Mouse (Mus musculus): Measurements from ENCODE around the gene Trpc1.

Trpc1 gene

DNA sequence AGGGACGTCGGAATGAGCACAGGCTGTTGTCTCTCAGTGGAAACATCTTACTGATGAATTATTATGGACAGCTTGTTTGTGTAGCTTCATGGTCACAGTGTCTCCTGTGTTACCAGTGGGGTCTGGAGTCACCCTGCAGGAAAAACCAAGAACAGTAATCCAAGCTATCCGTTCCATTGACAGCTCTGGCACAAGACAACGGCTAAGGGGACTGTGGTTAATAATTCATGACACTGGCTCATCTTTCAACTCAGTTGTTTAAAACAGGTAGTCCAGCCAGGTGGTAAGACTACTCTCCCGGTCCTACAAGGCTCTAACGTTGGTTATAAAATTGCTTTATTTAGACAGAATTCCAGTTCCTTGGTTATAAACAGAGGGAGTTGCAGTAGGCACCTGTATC is 53.6 kb downstream of the Trpc1 start:
- DNase-seq (ENCODE audit: low spot score in 2 of 2) = no peak

DNA sequence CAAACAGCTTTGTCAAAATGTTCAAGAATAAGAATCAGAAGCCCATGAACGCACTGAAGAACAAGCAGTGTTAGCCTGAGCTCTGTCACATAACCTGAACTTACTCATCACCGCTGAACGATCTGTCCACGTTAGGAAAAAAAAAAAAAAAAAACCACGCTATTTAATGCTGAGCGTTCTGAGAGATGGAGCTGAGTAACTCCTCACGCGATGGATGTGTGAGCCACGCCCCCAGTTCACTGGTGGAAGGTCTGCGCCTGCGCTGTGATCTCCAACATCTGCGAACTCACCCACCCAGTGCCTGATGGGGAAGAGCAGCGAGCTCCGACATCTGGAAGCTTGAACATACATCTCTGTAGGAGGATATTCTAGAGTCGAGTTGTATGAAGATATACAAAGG is 55.2 kb downstream of the Trpc1 start:
- DNase-seq (ENCODE audit: low spot score in 2 of 2) = no peak

DNA sequence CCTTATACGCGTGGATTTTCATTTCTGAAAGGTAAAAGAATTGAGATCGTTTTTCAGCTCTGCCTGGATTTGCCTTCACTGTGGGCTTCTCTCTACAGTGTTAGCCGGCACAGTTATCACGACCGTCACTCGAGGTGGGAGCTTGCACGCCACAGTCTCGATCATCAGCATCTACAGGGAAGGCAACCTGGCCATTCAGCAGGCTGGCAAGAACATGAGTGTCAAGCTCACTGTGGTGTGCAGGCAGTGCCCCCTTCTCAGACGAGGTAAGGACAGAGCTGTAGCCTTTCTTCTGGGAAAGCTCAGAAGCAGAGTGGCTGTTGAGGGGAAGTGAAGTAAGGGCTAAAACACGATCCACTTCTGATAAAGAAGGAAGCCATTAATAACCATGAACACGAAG is 55.6 kb downstream of the Trpc1 start:
- DNase-seq (ENCODE audit: low spot score in 2 of 2) = no peak

DNA sequence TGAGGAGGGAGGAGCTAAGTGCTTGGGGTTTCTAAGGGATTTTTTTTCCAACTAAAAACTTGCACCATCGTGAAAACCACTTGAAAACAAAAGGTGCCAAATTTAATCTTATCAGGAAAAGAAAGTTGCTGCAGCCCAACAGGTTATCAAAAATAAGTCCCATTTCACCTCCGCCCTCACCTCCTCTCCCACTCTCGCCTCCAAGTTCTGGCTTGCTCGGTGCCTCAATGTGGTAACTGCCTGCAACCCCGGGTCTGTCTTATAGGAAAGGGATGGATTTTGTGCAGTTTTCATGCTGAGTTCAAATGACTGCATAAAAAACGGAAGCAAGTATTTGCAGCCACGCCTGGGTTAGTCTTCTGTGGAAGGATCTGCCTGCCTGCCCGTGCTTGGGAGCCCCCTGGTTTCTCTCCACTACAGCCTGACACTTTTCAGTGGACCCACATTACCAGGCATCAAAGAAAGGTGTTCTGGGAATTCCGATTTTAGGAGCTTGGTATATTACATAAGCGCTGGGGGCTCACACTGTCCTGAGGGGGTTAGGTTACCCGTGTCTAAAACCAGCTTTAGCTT is 56.6 kb downstream of the Trpc1 start:
- no peak for DNase-seq (ENCODE audit: low spot score in 2 of 2)

DNA sequence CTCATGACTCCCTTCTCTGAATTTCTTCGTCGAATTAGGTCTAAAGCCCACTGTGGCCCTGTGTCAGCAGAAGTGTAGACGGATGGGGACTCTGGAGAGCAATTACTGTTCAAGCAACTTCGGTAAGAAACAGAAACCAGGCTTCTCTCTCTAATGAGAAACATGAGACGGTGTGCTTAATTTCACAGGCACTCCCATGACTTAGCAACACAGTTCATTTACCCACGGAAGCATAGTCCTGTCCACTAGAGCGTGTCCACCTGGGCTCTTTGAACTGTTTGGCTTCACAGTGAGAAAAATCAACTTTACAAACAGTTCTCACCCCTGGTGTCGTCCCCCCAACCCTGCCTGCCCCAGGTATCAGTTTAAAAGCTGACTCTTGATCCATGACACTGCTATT is 57.4 kb downstream of the Trpc1 start:
- no peak for DNase-seq (ENCODE audit: low spot score in 2 of 2)

DNA sequence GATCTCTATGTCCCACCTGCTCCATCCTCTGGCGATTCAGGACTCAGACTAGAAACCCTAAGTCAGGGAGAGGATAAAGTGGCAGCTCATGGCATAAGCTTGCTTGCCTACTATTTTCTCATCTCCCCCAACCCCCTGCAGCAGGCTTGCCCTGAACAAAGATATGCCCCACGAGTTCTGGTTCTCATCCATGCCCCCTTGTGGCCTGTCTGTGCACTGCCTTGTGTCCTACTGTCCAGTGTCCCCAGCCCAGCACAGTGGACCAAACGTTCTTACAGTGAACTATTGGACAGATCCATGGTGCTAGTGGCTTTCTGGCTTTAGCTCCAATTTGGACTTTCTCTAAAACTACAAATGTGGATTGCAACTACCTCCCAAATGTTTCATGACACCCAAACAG is 62.1 kb downstream of the Trpc1 start:
- peak in 1 of 2 experiments; percentile 26 for DNase-seq (ENCODE audit: low spot score in 2 of 2)

DNA sequence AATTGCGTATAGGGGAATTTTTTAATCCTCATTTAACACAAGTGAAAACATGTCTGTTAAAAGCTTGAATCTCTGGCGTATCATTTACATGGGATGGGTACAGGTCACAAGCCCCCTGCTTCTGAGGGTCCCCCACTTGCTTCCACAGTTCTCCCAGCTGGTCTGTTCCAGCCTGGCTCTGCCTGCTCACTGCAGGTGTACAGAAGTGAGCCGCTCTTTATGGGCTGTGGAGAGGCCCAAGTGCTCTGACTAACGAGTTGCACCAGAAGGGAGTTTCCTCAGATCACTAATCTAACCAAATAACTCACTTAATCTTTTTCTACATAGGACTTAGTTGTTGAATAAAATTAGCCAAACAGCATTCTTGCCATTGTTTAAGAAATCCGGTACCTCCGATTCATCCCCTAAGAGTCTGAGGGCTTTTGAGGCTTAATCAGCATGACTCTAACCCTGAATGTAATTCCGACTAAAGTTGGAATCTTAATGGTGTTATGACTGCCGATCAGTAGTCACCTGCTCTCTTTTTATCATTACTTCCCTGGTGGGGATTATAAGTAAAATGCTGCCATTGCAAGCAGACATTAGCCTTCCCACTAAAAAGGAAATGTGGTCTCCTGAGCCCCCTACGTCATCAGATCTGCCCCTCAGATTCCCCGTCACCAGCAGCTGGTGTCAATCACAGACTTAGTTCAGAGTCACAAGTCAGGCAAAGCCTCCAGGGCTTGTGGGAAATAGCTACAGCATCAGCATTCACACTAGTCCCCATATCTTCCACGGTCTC is 64.3 kb downstream of the Trpc1 start:
- no peak for DNase-seq (ENCODE audit: low spot score in 2 of 2)

DNA sequence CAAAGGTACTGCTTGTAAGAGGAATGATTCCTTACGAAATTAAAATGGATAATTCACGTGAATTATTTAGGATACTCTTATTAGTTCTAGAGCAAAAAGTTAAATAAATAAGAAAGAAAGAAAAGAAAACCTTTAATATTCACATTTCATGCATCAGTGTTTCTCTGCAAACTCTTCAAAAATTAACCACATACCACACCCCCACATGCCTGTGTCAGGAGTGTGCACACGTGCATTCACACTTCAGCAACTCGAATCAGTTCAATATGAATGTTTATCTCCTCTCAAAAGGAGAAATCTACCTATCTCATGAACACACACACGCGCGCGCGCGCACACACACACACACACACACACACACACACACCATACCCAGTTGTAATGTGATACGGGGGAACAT is 69.5 kb downstream of the Trpc1 start:
- DNase-seq (ENCODE audit: low spot score in 2 of 2) = no peak

DNA sequence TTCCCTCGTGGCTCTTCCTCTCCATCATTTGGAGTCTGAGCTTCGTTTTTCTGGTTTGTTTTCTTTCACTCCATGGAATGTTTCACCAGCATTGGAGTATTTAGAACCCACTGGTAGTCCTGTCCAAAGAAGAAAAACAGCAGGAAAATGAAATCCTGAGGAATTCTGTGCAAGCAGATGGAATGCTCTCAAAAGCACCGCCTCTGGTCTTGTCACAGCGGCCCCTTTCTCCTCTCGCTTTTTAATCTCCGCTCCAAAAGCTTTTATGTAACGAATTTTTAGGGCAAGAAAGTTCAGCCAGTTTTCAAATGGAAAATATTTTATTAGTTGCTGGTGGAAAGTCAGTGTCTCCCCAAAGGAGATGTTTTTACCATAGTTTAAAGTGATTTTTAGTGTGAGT is 70.2 kb downstream of the Trpc1 start:
- DNase-seq (ENCODE audit: low spot score in 2 of 2) = no peak

DNA sequence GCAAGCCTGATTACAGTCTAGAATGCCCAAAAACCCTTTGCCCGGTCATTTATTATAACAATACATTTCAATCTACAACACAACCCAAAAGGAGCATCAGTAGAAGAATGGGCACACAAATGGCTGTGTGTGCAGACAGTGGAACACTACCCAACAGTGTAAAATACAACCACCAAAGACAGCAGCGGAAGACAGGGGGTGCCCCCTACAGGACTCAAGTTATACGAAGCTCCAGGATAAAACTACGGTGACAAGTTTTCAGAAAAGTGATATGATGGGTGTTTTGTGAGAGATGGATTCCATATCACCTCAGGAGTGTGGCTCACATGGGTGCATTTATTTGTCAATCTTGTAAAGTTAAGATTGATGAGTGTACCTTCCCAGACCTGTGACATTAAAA is 74.2 kb downstream of the Trpc1 start:
- DNase-seq (ENCODE audit: low spot score in 2 of 2) = no peak

DNA sequence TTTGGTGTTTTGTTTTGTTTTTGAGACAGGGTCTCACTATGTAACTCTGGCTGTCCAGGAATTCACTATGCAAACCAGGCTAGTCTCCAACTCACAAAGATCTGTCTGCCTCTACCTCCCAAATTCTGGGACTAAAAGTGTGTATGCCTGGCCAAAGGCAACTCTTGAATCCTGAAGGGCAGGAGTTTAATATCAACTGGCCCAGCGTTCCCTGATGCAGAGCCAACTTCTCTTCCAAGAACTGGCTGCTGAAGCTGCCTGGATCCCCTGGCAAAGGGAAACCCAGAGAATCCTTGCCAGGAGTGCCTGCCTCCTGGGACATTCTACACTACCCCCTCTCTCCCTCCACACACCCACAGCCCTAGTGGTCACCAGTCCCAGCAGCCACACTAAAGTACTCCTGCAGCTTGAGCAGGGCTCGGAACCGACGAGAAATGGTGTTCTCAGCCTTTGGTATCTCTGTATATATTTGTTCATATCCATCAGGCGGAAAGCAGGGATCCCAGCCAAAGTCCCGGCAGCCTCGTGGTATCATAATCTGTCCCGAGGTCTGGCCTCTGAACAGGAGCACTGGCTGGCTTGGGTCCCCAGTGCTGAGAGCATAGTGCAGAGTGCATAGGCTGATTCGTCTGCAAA is 75.0 kb downstream of the Trpc1 start:
- DNase-seq (ENCODE audit: low spot score in 2 of 2) = peak; percentile 80 to 91

DNA sequence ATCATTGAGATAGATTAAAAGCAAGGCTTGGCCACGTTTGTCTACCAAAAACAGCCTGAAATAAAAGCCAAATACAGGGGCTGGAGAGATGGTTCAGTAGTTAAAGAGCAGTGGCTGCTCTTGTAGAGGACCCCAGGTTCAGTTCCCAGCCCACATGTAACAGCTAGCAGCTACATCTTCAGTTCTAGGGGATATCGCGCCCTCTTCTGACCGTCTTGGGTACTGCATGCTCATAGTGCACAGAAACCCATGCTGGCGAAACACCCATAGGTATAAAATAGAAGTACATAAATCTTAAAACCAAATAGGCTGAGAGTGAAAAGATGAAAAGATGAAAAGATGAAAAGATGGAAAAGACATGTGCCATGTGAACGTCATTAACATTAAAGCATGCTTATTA is 77.4 kb downstream of the Trpc1 start:
- DNase-seq (ENCODE audit: low spot score in 2 of 2) = no peak

DNA sequence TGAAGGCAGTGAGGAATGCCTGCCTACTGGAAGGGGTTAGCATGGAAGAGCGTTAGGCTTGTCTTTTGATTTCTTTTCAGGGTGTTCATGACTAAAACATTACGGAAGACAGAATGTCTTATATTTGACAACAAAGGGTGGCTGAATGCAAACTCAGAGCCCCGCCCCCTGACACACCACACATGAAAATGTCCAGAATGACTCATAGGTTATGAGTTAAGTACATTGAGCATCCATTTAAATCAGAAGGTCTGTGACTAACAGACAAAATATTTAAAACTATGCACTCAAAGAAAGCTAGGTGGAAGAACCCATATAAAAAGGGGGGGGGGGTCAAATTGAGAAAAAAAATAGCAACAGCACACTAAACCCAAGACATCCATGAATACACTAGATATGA is 77.8 kb downstream of the Trpc1 start:
- no peak for DNase-seq (ENCODE audit: low spot score in 2 of 2)

DNA sequence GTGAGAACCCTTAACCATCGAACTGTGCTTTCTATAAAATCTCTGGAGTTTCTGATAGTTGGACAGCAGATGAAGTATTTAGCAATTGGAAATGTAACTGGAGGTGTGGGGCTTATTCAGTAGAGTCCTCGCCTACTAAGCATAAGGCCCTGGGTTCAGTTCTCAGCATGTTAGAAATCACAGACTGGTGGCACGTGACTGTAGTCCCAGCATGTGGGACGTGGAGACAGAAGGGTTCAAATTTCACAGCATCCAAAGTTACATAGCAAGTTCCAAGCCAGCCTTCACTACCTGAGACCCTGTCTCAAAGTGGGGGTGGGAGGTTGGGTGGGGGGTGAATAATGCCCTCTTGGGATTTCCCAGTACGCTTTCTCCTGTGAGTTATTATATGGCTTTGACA is 81.9 kb downstream of the Trpc1 start:
- no peak for DNase-seq (ENCODE audit: low spot score in 2 of 2)

DNA sequence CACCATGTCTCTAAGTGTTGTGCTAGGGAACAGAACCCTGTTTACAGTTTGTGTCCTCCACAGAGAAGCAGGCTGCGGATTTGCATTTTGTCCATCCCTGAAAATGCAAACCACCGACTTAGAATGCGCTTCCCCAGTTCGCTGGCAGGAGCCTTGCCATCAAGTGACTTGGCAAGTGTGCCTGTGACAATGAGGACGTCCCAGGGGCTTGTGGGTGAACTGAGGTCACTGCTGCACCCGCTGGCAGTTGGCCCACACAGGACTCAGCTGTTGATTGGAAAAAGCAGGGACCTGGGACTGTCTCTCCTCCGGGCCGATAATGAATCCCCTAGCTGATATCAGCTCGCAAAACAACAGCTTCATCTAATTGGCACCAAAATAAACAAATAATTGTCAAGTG is 82.3 kb downstream of the Trpc1 start:
- peak; percentile 77 to 87 for DNase-seq (ENCODE audit: low spot score in 2 of 2)

DNA sequence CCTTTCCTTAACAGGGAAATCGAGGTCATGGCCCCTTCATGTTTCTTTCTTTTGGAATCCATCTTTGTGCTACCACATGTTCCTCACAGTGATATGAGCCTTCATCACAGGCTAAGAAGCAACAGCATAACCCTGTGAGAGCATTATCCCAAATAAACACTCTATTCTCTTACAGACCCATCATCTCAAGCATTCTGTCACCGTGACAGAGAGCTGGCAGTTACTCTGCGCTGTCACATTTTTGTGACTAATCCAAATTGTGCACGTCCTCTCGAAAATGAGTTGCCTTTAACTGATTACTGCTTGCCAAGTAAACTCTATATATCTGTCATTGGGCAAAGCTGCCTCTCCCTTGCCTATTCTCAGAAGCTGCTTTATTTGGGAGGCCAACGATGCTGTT is 84.3 kb downstream of the Trpc1 start:
- peak; percentile 51 to 67 for DNase-seq (ENCODE audit: low spot score in 2 of 2)

DNA sequence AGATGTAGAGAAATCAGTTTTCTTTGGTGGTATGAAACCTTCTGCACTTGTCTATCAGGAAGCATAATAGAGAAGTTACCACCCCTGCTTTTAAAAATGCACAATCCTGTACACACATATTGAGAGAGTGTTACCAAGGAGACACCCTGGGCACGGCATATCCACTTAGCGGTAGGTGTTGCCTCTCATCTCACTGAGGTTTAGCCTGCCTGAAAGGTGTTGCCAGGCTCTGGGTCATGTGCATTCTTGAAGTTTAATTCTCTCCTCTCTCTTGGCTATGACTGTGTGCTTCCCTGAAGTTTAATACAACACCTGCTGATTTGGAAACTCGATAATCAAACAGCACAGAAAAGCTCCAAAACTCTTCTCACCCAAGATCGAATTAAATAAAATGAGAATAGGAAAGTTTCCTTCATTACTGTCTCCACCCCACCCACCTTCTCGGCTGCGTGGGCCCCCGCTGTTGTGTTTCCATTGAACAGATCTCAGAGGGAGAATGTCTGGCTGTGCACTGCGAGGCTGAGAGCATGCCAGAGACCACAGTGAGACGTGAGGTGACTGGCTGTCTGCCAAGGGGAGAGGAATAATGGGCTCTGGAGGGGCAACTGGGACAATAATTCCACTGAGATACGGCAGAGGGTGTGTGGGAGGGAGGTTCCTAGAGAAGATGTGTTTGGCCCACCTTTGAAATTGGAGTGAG is 85.7 kb downstream of the Trpc1 start:
- DNase-seq (ENCODE audit: low spot score in 2 of 2) = no peak

DNA sequence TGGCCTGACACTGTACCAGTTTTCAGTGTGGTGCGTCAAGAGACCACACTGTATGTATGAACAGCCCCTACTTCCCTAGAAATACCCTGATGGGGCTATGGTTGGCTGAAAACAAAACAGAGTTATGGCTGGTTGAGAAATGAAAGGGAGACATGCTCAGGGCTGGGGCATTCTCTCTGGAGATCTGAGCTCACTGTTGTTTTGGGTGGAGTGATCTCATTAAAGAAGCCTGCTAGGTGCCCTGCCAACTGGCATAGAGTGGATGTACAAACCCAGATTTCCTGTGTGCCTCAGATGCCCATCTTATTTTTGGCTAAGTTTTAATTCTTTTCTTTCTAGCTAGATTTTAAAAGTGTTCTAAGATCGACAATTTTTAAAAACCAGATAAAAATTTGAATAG is 92.2 kb downstream of the Trpc1 start:
- DNase-seq (ENCODE audit: low spot score in 2 of 2) = peak; percentile 54 to 70
